Mouse (Mus musculus): ENCODE measurements around the gene Fbxw11.

The Fbxw11 gene

GRCm38 (mm10) chr11:32751863-32752594 lies 109.5 kb downstream of the Fbxw11 start:
- DNase-seq (ENCODE audit: low read depth, low spot score), result no peak

- DNase-seq (ENCODE audit: low read depth, low spot score), result no peak
Observed at GRCm38 (mm10) chr11:32752595-32752885, 110.0 kb downstream of the Fbxw11 start.

DNA sequence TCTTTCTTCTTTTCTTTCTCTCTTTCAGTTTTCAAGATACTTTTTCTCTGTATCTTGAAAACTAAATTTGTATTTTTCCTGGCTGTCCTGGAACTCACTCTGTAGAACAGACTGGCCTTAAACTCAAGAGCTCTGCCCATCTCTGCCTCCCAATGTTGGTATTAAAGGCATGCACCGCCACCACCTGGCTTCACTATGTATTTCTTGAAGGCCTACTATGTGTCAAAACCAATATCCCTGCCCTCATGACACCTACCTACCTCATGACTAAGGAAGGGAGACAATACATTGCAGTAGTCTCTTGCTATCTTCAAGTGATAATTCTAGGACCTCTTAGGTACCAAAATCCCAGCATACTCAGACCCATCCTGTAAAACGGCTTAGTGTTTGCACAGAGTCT lies 110.8 kb downstream of the Fbxw11 start:
- no peak for DNase-seq (ENCODE audit: low read depth, low spot score)

GRCm38 (mm10) chr11:32762773-32763172 lies 120.2 kb downstream of the Fbxw11 start:
- no peak for DNase-seq (ENCODE audit: low read depth, low spot score)

DNA sequence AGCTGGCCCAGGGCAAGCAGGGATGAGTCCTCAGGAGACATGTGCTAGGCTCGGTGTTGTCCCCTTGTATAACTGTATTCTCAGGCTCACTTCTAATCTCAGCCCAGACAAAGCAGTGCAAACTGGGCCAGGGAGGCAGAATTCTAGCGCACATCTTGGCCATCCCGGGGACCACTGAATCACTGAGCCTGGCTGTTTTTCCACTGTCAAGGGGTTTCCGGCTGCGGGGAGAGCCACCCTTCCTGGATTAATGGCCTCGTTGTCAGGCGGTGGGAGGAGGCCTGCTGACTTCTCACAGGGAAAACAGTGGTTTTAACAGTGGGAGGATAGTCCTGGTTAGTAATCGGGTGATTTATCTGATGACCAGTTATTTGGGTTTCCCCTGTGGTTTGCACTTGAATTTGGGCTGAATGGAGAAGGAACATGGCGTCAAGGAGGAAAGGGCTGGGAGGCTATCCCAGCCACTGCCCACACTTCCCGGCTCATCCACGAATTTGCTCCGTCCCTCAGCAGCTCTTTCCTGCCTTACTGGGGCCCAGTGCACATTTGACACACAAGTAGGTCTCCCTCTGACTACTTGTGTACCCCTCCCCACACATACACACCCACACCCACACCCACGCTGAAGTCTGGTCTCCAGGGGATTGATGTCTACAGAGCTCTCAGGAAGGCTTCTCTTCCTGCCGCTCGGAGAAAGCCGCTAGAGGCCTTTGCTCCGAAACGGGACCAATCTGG lies 125.1 kb downstream of the Fbxw11 start:
- no peak for DNase-seq (ENCODE audit: low read depth, low spot score)

- DNase-seq (ENCODE audit: low read depth, low spot score), result no peak
Observed at GRCm38 (mm10) chr11:32768642-32769343, 126.3 kb downstream of the Fbxw11 start.

DNA sequence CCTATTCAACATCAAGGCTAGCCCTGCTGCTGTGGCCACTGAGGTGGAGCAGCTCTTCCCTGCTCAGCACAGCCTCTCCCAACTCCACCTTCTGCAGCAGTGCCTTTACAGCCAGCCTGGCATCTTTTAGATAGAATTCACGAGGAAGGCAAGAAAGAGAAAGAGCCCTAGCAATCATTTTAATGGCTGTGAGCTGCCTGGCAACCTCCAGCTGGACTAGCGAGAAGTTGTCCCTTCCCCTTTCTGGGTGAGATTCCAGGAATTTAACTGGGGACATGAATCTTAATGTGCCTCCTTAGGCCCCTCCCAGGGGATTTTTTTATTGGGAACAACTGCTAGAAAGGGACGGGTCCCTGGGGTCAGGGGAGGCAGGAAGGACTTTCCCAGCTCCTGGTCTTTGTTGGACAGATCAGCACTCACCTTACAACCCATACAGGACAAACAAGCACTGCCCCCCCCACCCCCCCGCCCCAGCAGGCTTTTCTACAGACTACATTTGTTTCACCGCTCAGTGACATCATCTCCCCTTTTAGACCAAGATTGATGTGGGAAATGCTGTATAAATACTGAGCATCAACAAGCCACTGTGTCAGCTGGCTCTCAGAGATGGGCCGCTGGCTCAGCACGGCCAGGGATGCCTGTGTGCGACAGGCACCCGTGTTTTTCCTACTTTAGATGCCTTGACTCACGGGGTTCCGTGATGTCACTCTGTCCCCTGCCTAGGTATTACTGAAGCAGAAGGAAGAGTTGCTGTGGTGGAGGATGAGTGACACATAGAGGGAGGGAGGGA lies 138.4 kb downstream of the Fbxw11 start:
- no peak for DNase-seq (ENCODE audit: low read depth, low spot score)

DNA sequence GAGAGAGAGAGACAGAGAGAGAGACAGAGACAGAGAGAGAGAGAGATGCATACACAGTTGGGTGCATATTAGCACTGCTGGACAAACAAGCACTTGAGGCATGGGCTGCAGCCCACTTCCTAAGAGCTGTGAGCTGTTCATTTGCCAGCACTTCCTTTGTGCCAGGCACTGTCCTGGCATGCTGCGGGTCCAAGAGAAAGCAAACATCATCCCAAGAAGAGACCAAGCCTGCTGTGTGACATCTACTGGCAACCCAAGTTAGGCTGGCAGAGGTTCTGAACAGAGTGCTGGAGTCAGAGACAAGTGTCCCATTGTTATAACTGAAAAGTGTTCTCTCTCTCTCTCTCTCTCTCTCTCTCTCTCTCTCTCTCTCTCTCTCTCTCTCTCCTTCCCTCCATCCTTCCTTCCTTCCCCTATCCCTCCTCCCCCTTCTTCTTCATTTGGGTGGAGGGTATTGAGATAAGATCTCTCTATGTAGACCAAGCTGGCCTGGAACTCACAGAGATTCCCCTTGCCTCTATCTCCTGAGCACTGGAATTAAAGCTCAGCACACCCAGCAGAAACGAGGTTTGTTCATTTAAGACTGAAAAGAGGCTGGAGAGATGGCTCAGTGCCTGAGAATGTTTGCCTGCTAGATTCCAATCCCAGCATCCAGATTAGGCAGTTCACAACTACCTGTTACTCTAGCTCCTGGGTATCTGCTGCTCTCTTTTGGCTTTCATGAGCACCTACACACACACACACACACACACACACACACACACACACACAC lies 139.3 kb downstream of the Fbxw11 start:
- no peak for DNase-seq (ENCODE audit: low read depth, low spot score)

GRCm38 (mm10) chr11:32782724-32783123 lies 140.2 kb downstream of the Fbxw11 start:
- no peak for DNase-seq (ENCODE audit: low read depth, low spot score)

GRCm38 (mm10) chr11:32785591-32786147 lies 143.1 kb downstream of the Fbxw11 start:
- no peak for DNase-seq (ENCODE audit: low read depth, low spot score)

GRCm38 (mm10) chr11:32786201-32786600 lies 143.7 kb downstream of the Fbxw11 start:
- DNase-seq (ENCODE audit: low read depth, low spot score), result no peak

GRCm38 (mm10) chr11:32794759-32795445 lies 152.4 kb downstream of the Fbxw11 start:
- DNase-seq (ENCODE audit: low read depth, low spot score), result no peak

Measured in forelimb bud, embryonic 11.5 days (tissue).